23 mouse cellular contexts compared by ENCODE assay signal in the genomic region with DNA sequence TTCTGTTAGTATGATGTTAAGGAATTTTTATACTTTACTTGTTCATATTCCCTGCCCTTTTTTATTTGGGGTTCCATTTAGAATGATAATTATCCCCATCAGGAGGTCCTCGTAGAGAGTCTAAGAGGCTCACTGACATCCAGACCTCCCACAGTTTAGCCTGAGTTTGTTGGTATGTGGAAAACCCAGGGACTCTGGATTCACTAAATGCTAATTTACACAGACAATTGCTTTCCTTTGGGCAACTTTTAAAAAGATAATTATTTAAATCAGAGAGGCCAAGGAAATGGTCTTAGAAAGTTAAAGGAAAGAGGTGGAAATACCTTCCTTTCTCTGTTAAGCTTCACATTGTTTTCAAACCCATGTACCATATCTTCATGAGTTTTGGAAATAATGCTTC.
DNase-seq lines count a peak whose midpoint lies in the region; ATAC-seq and TF ChIP-seq lines count a peak whose summit lies in the region.
"Had no signal": no experiment of that assay in that cellular context is flagged by ENCODE, and none has a peak within 500 bp of the region (broad histone marks: within the 10 kb centered on the region; RNA-seq: fewer than 3 reads in every experiment).

No protein-coding gene starts in this region.

- H3K36me3 ChIP-seq in midbrain, embryonic 11.5 days (ENCODE audit: control insufficient read depth, insufficient read depth, low read length) = no peaks in the 10 kb centered on the region
- no peaks in the 10 kb centered on the region for H3K36me3 ChIP-seq in midbrain, embryonic 16.5 days (ENCODE audit: control insufficient read depth, insufficient read depth, low read length)
- H3K36me3 ChIP-seq: G1E had no signal

- peak; percentile 61 for DNase-seq in midbrain, embryonic 11.5 days (ENCODE audit: low spot score, missing footprints)
- peak; percentile 9 for DNase-seq in ES-CJ7 (ENCODE audit: low read depth, low spot score)
- peak; percentile 59 for DNase-seq in R1 (ENCODE audit: low read depth, low spot score)
- DNase-seq in kidney, adult 8-10 months = no peak
- no peak for DNase-seq in layer of hippocampus, adult 2 months (ENCODE audit: low spot score in 2 of 2)
- DNase-seq: adrenal gland, adult 2 months; adrenal gland, adult 8-10 months; adrenal gland, postnatal 10 days; adrenal gland, postnatal 14 days; adrenal gland, postnatal 25 days; adrenal gland, postnatal 36 days; B cell, adult 2 months; cerebellum, adult 11 months; cerebellum, adult 11-12 months; cerebellum, adult 18-20 months; cerebellum, adult 2 months; cerebellum, adult 8-10 months had no signal

- H3K4me3 ChIP-seq in midbrain, embryonic 11.5 days (ENCODE audit: low read depth, low read length) = no peak overlapping the region
- H3K4me3 ChIP-seq in midbrain, embryonic 16.5 days (ENCODE audit: low read depth, low read length) = no peak overlapping the region
- H3K4me3 ChIP-seq in layer of hippocampus, adult 2 months = no peak overlapping the region

- no peaks in the 10 kb centered on the region for H3K9me3 ChIP-seq in midbrain, embryonic 11.5 days (ENCODE audit: control insufficient read depth, low read length)
- H3K9me3 ChIP-seq in midbrain, embryonic 16.5 days (replicated peaks; ENCODE audit: control insufficient read depth, low read length, poor library complexity, severe bottlenecking) = no peaks in the 10 kb centered on the region
- H3K9me3 ChIP-seq: G1E had no signal

- H3K27me3 ChIP-seq in midbrain, embryonic 11.5 days (ENCODE audit: control insufficient read depth, insufficient read depth, low read length) = no peaks in the 10 kb centered on the region
- no peaks in the 10 kb centered on the region for H3K27me3 ChIP-seq in midbrain, embryonic 16.5 days (ENCODE audit: control insufficient read depth, insufficient read depth, low read depth, low read length)
- H3K27me3 ChIP-seq: CH12.LX, Patski had no signal

- no peak for ATAC-seq in midbrain, embryonic 11.5 days (ENCODE audit: low FRiP score)
- ATAC-seq in midbrain, embryonic 16.5 days = no peak
- ATAC-seq: activated CD4-positive, CD25-positive, alpha-beta regulatory T cell, adult 4 months; CD4-positive, CD25-positive, alpha-beta regulatory T cell, adult 4 months; Patski had no signal

- no peak overlapping the region for H3K9ac ChIP-seq in midbrain, embryonic 11.5 days (ENCODE audit: low read length)
- no peak overlapping the region for H3K9ac ChIP-seq in midbrain, embryonic 16.5 days (ENCODE audit: low read depth, low read length)

- no peaks in the 10 kb centered on the region for H3K4me1 ChIP-seq in midbrain, embryonic 11.5 days (ENCODE audit: control insufficient read depth, insufficient read depth, low read length)
- no peaks in the 10 kb centered on the region for H3K4me1 ChIP-seq in midbrain, embryonic 16.5 days (ENCODE audit: control insufficient read depth, insufficient read depth, low read length)

- TF ChIP-seq CTCF in layer of hippocampus, adult 2 months (conservative IDR thresholded peaks at IDR 0.05) = no peak

- WGBS in midbrain, embryonic 11.5 days = 12% methylated on average over 1 of the region's 1 CpGs
- WGBS in midbrain, embryonic 16.5 days = 6% methylated on average over 1 of the region's 1 CpGs

- H3K27ac ChIP-seq in midbrain, embryonic 11.5 days (ENCODE audit: low read depth, low read length) = no peak overlapping the region
- no peak overlapping the region for H3K27ac ChIP-seq in midbrain, embryonic 16.5 days (ENCODE audit: low read length)
- no peak overlapping the region for H3K27ac ChIP-seq in layer of hippocampus, adult 2 months

- H3K4me2 ChIP-seq in midbrain, embryonic 11.5 days = no peak overlapping the region
- no peak overlapping the region for H3K4me2 ChIP-seq in midbrain, embryonic 16.5 days (ENCODE audit: low read length)

Comparison
In these comparisons a context has a peak if more than half of its experiments do, and no peak if none do; other contexts are left out.
1. DNase-seq: peak in midbrain, embryonic 11.5 days (single experiment), ES-CJ7 (single experiment) and R1 (single experiment); none in kidney, adult 8-10 months (0 of 2) and layer of hippocampus, adult 2 months (0 of 2).